Mouse (Mus musculus): ENCODE measurements around the gene Ncoa1. TPM values are rescaled to one million over a fixed set of nuclear protein-coding genes. Genes with fewer than 3 reads are reported as not detected.
"Not testable (repeated sequence)": the region's sequence is repeated elsewhere in the genome, so short reads cannot be mapped to it uniquely, and the experiment has no call there.

Ncoa1 gene
- polyA plus RNA-seq, 1 experiment, result not detected

DNA sequence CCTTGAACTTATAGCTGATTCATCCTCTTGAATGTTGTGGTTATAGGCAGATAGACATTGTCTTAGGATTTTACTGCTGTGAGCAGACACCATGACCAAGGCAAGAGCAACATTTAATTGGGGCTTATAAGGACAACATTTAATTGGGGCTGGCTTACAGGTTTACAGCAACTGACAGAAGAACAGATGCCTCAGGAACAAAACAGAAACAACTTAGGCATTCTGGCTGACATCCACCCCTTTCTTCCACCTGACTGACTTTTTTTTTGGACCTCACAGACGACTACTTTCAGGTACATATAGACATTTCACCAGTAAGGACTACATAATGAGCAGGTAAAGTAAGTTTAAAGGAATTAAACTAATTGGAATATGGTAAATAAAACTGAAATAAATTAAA lies 105.6 kb downstream of the Ncoa1 start:
- no peak overlapping the region for H3K4me3 ChIP-seq (ENCODE audit: insufficient read depth, low read depth, low read length)
- 76% methylated on average over 1 of the region's 1 CpGs for WGBS
- no peak for TF ChIP-seq POLR2A (IDR thresholded peaks at IDR 0.05; ENCODE audit: insufficient read depth, low read depth, low read length)
- no peak for TF ChIP-seq CTCF (IDR thresholded peaks at IDR 0.05; ENCODE audit: insufficient read depth, low read depth, low read length)
- H3K27ac ChIP-seq (ENCODE audit: insufficient read depth, low read depth, low read length), result no peak overlapping the region
- peaks cover 3% of the 10 kb centered on the region for H3K4me1 ChIP-seq (ENCODE audit: control insufficient read depth, insufficient read depth, low read length)

DNA sequence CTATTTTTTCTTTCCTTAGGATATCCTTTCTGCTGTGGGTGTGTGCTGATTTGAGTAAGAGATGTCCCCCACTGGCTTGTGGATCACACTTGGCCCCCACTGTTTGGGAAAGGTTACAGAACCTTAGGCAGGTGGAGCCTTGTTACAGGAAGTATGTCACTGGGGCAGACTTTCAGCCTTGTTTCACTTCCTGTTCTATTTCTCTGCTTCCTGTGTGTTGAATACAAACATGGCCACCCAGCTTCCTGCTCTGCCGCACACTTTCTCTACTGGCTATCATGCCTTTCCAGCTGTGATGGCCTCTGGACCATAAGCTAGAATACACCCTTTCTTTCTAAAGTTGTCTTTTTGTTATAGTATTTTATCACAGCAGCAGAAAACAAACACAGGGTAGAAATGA lies 111.0 kb downstream of the Ncoa1 start:
- H3K27ac ChIP-seq (ENCODE audit: insufficient read depth, low read depth, low read length), result no peak overlapping the region
- H3K4me1 ChIP-seq (ENCODE audit: control insufficient read depth, insufficient read depth, low read length), result no peaks in the 10 kb centered on the region
- no peak overlapping the region for H3K4me3 ChIP-seq (ENCODE audit: insufficient read depth, low read depth, low read length)
- TF ChIP-seq CTCF (IDR thresholded peaks at IDR 0.05; ENCODE audit: insufficient read depth, low read depth, low read length), result no peak
- TF ChIP-seq POLR2A (IDR thresholded peaks at IDR 0.05; ENCODE audit: insufficient read depth, low read depth, low read length), result no peak
- 96% methylated on average over 1 of the region's 1 CpGs for WGBS

DNA sequence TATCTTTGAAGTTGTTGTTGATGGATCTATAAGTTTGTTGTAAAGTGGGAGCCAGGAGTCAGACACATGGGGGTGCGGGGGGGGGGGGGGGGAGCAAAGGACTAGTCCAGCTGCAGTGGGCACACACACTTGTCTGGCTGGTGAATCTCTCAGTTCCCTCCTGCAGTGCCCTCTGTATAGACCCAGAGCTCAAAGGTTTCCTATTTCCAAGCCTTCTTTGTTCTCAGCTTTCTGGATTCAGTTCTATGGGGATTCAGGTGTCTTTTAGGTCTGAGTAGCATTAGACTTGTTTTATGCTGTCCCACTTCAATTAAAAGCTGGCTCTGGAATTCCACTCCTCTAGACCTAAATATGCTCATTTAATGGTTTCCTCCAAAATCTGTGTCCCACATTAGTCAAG lies 117.5 kb downstream of the Ncoa1 start:
- Histone ChIP-seq H3K27ac (ENCODE audit: insufficient read depth, low read depth, low read length) (no peak overlapping the region), H3K4me3 (ENCODE audit: insufficient read depth, low read depth, low read length) (no peak overlapping the region), H3K4me1 (ENCODE audit: control insufficient read depth, insufficient read depth, low read length) (peaks cover 3% of the 10 kb centered on the region; the same call in 1 of the 2 replicates)
- 27% methylated on average over 1 of the region's 1 CpGs for WGBS
- TF ChIP-seq CTCF (IDR thresholded peaks at IDR 0.05; ENCODE audit: insufficient read depth, low read depth, low read length) (no peak), POLR2A (IDR thresholded peaks at IDR 0.05; ENCODE audit: insufficient read depth, low read depth, low read length) (no peak)

DNA sequence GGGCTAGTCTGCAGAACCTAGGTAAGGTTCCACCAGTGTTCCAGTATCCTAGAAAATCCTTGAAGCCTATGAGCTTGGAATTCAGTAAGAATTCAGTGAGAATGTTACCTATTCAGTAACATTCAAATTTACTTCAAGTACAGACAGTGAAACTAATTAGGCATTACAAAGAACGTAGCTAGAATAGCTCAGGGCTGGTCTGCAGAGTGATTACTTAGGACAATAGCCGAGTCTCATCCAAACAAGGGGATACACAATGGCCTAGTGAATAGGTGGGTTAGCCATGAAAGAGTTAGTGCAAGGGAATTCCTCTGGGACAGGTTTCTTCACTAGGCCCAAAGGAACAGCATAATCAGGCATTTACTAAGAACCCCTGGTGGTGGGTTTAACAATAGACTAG lies 118.3 kb downstream of the Ncoa1 start:
- WGBS, result 56% methylated on average over 2 of the region's 2 CpGs
- not testable (repeated sequence) for H3K27ac ChIP-seq (ENCODE audit: insufficient read depth, low read depth, low read length); H3K4me1 ChIP-seq (ENCODE audit: control insufficient read depth, insufficient read depth, low read length); H3K4me3 ChIP-seq (ENCODE audit: insufficient read depth, low read depth, low read length)

DNA sequence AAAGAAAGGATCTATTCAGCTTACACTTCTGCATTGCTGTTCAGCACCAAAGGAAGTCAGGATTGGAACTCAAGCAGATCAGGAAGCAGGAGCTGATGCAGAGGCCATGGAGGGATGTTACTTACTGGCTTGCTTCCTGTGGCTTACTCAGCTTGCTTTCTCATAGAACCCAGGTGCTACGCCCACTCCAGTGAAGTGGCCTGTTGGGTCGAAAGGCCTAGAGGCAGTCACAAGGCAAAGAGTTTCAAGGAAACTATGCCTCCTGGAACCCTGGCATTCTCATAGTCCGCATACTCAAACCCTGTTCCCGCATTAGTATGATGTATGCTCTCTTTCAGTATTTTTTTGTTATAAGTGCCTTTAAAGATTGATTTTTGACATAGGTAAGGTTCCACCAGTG lies 118.9 kb downstream of the Ncoa1 start:
- 95% methylated on average over 4 of the region's 4 CpGs for WGBS
- no peak overlapping the region for H3K27ac ChIP-seq (ENCODE audit: insufficient read depth, low read depth, low read length)
- no peak overlapping the region for H3K4me3 ChIP-seq (ENCODE audit: insufficient read depth, low read depth, low read length)
- no peak for TF ChIP-seq POLR2A (IDR thresholded peaks at IDR 0.05; ENCODE audit: insufficient read depth, low read depth, low read length)
- peaks cover 3% of the 10 kb centered on the region; the same call in 1 of the 2 replicates for H3K4me1 ChIP-seq (ENCODE audit: control insufficient read depth, insufficient read depth, low read length)

DNA sequence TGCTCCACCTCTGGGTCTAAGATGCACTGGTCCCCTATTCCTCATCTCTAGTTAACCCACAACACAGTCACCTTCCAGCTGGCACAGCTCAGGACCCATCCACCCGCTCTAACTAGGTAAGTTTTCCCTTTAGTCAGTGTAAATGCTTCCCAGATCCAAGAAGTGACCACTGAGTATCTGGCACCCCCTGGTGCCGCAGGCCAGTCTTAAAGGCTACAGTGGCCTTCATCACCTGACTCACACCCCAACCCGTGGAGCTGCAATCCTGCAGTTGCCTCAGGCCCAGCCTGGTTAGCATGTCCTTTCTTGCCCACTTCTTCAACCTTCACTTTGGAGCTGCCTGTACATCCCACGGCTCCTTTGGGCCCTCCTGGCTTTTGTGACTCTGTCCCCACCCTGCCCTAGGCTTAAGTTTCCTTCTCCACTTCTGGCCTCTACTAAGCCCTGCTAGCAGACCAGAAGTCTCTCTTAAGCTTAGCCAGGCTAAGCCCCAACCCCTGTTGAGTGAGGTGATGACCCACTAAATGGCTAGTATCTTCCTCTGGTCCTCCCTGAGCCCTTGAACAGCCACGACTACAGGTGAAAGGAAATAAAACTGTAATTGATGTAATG lies 120.0 kb downstream of the Ncoa1 start:
- WGBS, result 98% methylated on average over 5 of the region's 5 CpGs
- Histone ChIP-seq H3K4me1 (ENCODE audit: control insufficient read depth, insufficient read depth, low read length) (peaks cover 3% of the 10 kb centered on the region; the same call in 1 of the 2 replicates), H3K4me3 (ENCODE audit: insufficient read depth, low read depth, low read length) (no peak overlapping the region), H3K27ac (ENCODE audit: insufficient read depth, low read depth, low read length) (no peak overlapping the region)
- TF ChIP-seq POLR2A (IDR thresholded peaks at IDR 0.05; ENCODE audit: insufficient read depth, low read depth, low read length), result no peak
- no peak for TF ChIP-seq CTCF (IDR thresholded peaks at IDR 0.05; ENCODE audit: insufficient read depth, low read depth, low read length)

DNA sequence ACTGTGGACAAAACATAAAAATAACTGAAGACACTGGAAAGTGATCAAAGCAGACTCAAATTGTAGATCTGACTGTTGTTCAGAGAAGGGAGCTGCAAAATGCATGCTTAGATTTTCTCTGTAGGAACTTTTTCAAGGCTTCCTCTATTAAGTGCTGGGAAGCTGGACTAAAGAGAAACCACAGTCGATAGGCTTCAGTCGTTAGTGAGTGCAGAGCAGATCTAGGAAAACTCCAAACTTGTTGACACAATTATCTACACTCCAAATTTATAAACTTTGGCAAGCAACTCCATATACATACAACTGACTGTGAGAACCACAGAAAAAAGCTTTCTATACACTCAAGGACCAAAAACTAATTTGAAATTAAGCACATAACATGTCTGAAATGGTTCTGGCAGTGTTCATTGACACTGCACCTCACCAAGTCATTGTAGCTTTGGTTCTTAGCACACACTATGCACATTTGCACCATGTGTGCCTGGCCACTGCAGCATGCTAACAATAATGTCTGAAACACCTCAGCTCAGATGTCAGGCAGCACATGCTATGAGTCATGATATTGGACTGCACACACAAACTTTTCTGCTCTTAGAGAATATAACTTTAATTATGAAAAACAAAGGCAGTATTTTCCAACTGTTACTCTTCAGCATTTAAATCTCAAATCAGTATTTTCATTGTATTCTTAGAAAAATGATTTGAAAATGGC lies 121.8 kb downstream of the Ncoa1 start:
- TF ChIP-seq POLR2A (IDR thresholded peaks at IDR 0.05; ENCODE audit: insufficient read depth, low read depth, low read length) (no peak), CTCF (IDR thresholded peaks at IDR 0.05; ENCODE audit: insufficient read depth, low read depth, low read length) (no peak)
- no peak overlapping the region for H3K27ac ChIP-seq (ENCODE audit: insufficient read depth, low read depth, low read length)
- no peak overlapping the region for H3K4me3 ChIP-seq (ENCODE audit: insufficient read depth, low read depth, low read length)
- WGBS, result 20% methylated on average over 2 of the region's 2 CpGs
- peaks cover 3% of the 10 kb centered on the region; the same call in 1 of the 2 replicates for H3K4me1 ChIP-seq (ENCODE audit: control insufficient read depth, insufficient read depth, low read length)

DNA sequence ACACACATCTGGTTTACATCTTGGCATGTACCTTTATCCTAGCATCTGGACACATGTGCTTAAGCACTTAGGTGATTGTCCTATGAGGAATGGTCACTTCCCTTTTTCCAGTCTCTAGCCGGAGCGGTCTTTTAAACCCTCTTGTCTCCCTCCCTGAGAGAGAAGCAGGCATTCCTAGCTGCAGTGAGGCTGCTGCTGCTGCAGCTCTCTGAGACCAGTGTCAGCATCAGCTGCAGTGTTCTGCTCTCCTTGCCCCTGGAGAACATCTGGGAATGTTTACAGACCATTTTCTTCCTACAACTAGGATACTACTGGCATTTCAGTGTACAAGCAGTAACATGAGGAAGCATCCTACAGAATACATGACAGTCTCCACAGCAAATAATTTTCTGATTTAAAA lies 133.8 kb downstream of the Ncoa1 start:
- Histone ChIP-seq H3K4me1 (ENCODE audit: control insufficient read depth, insufficient read depth, low read length) (no peaks in the 10 kb centered on the region), H3K27ac (ENCODE audit: insufficient read depth, low read depth, low read length) (no peak overlapping the region), H3K4me3 (ENCODE audit: insufficient read depth, low read depth, low read length) (no peak overlapping the region)
- no peak for TF ChIP-seq CTCF (IDR thresholded peaks at IDR 0.05; ENCODE audit: insufficient read depth, low read depth, low read length)
- TF ChIP-seq POLR2A (IDR thresholded peaks at IDR 0.05; ENCODE audit: insufficient read depth, low read depth, low read length), result no peak
- WGBS, result 88% methylated on average over 2 of the region's 2 CpGs

DNA sequence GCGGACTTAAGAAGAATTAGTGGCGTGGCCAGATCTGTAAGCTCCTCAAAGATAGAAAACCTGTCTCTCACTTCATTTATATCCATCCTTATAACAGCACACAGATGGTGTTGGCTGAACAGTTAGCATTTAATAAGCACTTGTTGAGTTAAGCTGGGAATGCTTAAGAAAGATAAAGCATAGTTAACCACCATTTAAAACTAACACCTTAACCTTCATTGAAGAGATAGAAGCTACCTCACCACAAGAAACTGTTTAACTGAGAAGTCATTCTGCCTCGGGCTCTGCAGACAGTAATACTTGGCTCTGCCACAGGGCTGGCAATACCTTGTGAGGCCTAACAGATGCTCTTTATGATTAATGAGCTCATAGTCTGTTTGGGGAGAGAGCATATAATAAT lies 134.9 kb downstream of the Ncoa1 start:
- Histone ChIP-seq H3K4me1 (ENCODE audit: control insufficient read depth, insufficient read depth, low read length) (no peaks in the 10 kb centered on the region), H3K4me3 (ENCODE audit: insufficient read depth, low read depth, low read length) (no peak overlapping the region), H3K27ac (ENCODE audit: insufficient read depth, low read depth, low read length) (no peak overlapping the region)
- 67% methylated on average over 3 of the region's 3 CpGs for WGBS
- TF ChIP-seq POLR2A (IDR thresholded peaks at IDR 0.05; ENCODE audit: insufficient read depth, low read depth, low read length), result no peak
- TF ChIP-seq CTCF (IDR thresholded peaks at IDR 0.05; ENCODE audit: insufficient read depth, low read depth, low read length), result no peak

All from olfactory bulb, adult 2 months (tissue).